ENCODE assay signal across 8 mouse cellular contexts in the genomic region with DNA sequence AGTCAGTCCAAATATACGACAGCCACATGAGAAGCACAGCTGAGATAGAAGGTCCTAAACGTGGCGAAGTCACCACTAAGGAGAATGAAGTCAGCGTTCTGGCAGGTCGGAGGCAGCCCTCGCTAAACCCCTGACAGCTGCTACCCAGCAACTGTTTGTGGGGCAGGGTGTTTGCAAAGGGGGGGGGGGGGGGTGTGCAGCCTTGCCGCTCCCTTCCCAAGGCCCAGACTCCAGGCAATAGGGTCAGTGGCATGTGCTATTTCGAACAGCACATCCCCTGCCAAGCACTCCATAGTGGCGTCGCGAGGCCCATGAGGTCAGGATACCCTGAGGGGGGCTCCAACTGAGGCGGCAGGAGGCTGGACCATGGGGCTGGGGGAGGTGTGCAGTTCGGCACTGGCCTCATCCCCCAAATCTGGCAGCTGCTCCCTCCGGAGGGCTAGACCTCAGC. TPM values are rescaled to one million over a fixed set of nuclear protein-coding genes. Genes with fewer than 3 reads are reported as not detected.
A peak's percentile ranks its signal among the peaks of the same experiment; 100 is the strongest.
DNase-seq lines count a peak whose midpoint lies in the region; ATAC-seq and TF ChIP-seq lines count a peak whose summit lies in the region.

No protein-coding gene starts in this region.

- intact Hi-C loops in heart, postnatal 25 days (cut with DNase I): loop anchor here (2.0 kb wide), 1 partner anchor 14 kb away; a partner anchor contains a TSS

- peak overlapping the region; percentile 80 for H3K9ac ChIP-seq in heart, embryonic 11.5 days (ENCODE audit: low read depth, low read length)
- peak overlapping the region; percentile 19 for H3K9ac ChIP-seq in ES-Bruce4 (ENCODE audit: low read depth, poor library complexity, severe bottlenecking)
- H3K9ac ChIP-seq in forebrain, postnatal 0 days: peak overlapping the region; percentile 78
- peak overlapping the region; percentile 60 for H3K9ac ChIP-seq in limb, embryonic 15.5 days
- H3K9ac ChIP-seq in stomach, postnatal 0 days (ENCODE audit: low read length): peak overlapping the region; percentile 73

- ATAC-seq in heart, embryonic 11.5 days (replicated peaks; ENCODE audit: insufficient number of reproducible peaks, low FRiP score, low TSS enrichment): peak; percentile 70
- no peak for ATAC-seq in forebrain, postnatal 0 days
- peak; percentile 48 for ATAC-seq in limb, embryonic 15.5 days (ENCODE audit: insufficient number of reproducible peaks, low FRiP score, low TSS enrichment, low read depth)
- peak; percentile 62 for ATAC-seq in stomach, postnatal 0 days (ENCODE audit: low FRiP score, low TSS enrichment)

- no peak for TF ChIP-seq POLR2A in ES-Bruce4 (IDR thresholded peaks at IDR 0.05; ENCODE audit: insufficient read depth, low read length)

- H3K27ac ChIP-seq in heart, embryonic 11.5 days (ENCODE audit: low read depth, low read length): peak overlapping the region; percentile 91; the same call in 1 of the 2 replicates
- H3K27ac ChIP-seq in ES-Bruce4 (ENCODE audit: insufficient read depth, low read length): no peak overlapping the region
- H3K27ac ChIP-seq in forebrain, postnatal 0 days (ENCODE audit: low read depth, low read length): peak overlapping the region; percentile 99
- H3K27ac ChIP-seq in limb, embryonic 15.5 days: peak overlapping the region; percentile 98
- peak overlapping the region; percentile 94 for H3K27ac ChIP-seq in stomach, postnatal 0 days (replicated peaks)

- H3K4me2 ChIP-seq in heart, embryonic 11.5 days: peak overlapping the region; percentile 95
- H3K4me2 ChIP-seq in forebrain, postnatal 0 days (ENCODE audit: low read depth): peak overlapping the region; percentile 88
- peak overlapping the region; percentile 91 for H3K4me2 ChIP-seq in limb, embryonic 15.5 days
- peak overlapping the region; percentile 88 for H3K4me2 ChIP-seq in stomach, postnatal 0 days (replicated peaks; ENCODE audit: low read depth)

- no peaks in the 10 kb centered on the region for H3K36me3 ChIP-seq in heart, embryonic 11.5 days (ENCODE audit: control insufficient read depth, insufficient read depth, low read length)
- no peaks in the 10 kb centered on the region for H3K36me3 ChIP-seq in ES-Bruce4 (ENCODE audit: control insufficient read depth, insufficient read depth, low read length, poor library complexity, severe bottlenecking)
- no peaks in the 10 kb centered on the region for H3K36me3 ChIP-seq in forebrain, postnatal 0 days (ENCODE audit: insufficient read depth)
- H3K36me3 ChIP-seq in limb, embryonic 15.5 days: 0 out of 2 replicates have a peak, but pooled peaks cover 7% of the 10 kb centered on the region
- H3K36me3 ChIP-seq in stomach, postnatal 0 days (ENCODE audit: control insufficient read depth, insufficient read depth, low read length): no peaks in the 10 kb centered on the region

- H3K9me3 ChIP-seq in heart, embryonic 11.5 days (replicated peaks; ENCODE audit: control insufficient read depth, low read length): no peaks in the 10 kb centered on the region
- H3K9me3 ChIP-seq in ES-Bruce4 (replicated peaks; ENCODE audit: control insufficient read depth, insufficient read depth, low read length, poor library complexity, severe bottlenecking): no peaks in the 10 kb centered on the region
- H3K9me3 ChIP-seq in forebrain, postnatal 0 days (ENCODE audit: low read length): no peaks in the 10 kb centered on the region
- H3K9me3 ChIP-seq in limb, embryonic 15.5 days: no peaks in the 10 kb centered on the region
- no peaks in the 10 kb centered on the region for H3K9me3 ChIP-seq in stomach, postnatal 0 days (ENCODE audit: control insufficient read depth, low read length)

- WGBS in heart, embryonic 11.5 days (ENCODE audit: insufficient replicate concordance): 4% methylated on average over 14 of the region's 14 CpGs
- WGBS in forebrain, postnatal 0 days: 0% methylated on average over 14 of the region's 14 CpGs
- WGBS in limb, embryonic 15.5 days: 3% methylated on average over 13 of the region's 14 CpGs
- under 1% methylated on average over 13 of the region's 14 CpGs for WGBS in stomach, postnatal 0 days

- peaks cover 11% of the 10 kb centered on the region for H3K4me1 ChIP-seq in heart, embryonic 11.5 days (ENCODE audit: control insufficient read depth, insufficient read depth, low read length)
- H3K4me1 ChIP-seq in ES-Bruce4 (ENCODE audit: control insufficient read depth, insufficient read depth, low read length): peaks cover 3% of the 10 kb centered on the region
- H3K4me1 ChIP-seq in forebrain, postnatal 0 days (ENCODE audit: insufficient read depth): peaks cover 18% of the 10 kb centered on the region
- H3K4me1 ChIP-seq in limb, embryonic 15.5 days: peaks cover 17% of the 10 kb centered on the region
- no peaks in the 10 kb centered on the region for H3K4me1 ChIP-seq in stomach, postnatal 0 days (replicated peaks; ENCODE audit: control insufficient read depth, insufficient read depth)

- TF ChIP-seq CTCF in ES-Bruce4 (IDR thresholded peaks at IDR 0.05; ENCODE audit: low read depth, low read length): no peak
- TF ChIP-seq CTCF in forebrain, postnatal 0 days (IDR thresholded peaks at IDR 0.05; ENCODE audit: low read depth): no peak
- TF ChIP-seq CTCF in stomach, postnatal 0 days (IDR thresholded peaks at IDR 0.05; ENCODE audit: low read depth): no peak

- H3K4me3 ChIP-seq in heart, embryonic 11.5 days (ENCODE audit: low read depth, low read length): peak overlapping the region; percentile 51
- peak overlapping the region; percentile 72 for H3K4me3 ChIP-seq in ES-Bruce4 (ENCODE audit: low read depth, low read length)
- peak overlapping the region; percentile 67 for H3K4me3 ChIP-seq in forebrain, postnatal 0 days (ENCODE audit: low read depth, low read length)
- H3K4me3 ChIP-seq in limb, embryonic 15.5 days: peak overlapping the region; percentile 68
- peak overlapping the region; percentile 64 for H3K4me3 ChIP-seq in stomach, postnatal 0 days (ENCODE audit: low read depth, low read length)

- H3K27me3 ChIP-seq in heart, embryonic 11.5 days (ENCODE audit: control insufficient read depth, insufficient read depth, low read length): no peaks in the 10 kb centered on the region
- H3K27me3 ChIP-seq in ES-Bruce4 (ENCODE audit: control insufficient read depth, insufficient read depth, low read length, poor library complexity, severe bottlenecking): no peaks in the 10 kb centered on the region
- H3K27me3 ChIP-seq in forebrain, postnatal 0 days (ENCODE audit: insufficient read depth, low read length): no peaks in the 10 kb centered on the region
- H3K27me3 ChIP-seq in limb, embryonic 15.5 days: no peaks in the 10 kb centered on the region
- H3K27me3 ChIP-seq in stomach, postnatal 0 days (ENCODE audit: control insufficient read depth, insufficient read depth, low read length): no peaks in the 10 kb centered on the region

- no peak for DNase-seq in heart, postnatal 25 days (ENCODE audit: low spot score)
- DNase-seq in forebrain, postnatal 0 days: no peak
- peak; percentile 59 for DNase-seq in stomach, postnatal 0 days (ENCODE audit: low spot score)
- no peak for DNase-seq in thymus, postnatal 14 days
- DNase-seq in layer of hippocampus, adult 18-20 months (ENCODE audit: low spot score in 2 of 2): no peak

- no peak for TF ChIP-seq EP300 in ES-Bruce4 (IDR thresholded peaks at IDR 0.05; ENCODE audit: insufficient read depth, low read depth, low read length)
- TF ChIP-seq EP300 in stomach, postnatal 0 days (optimal IDR thresholded peaks at IDR 0.05): no peak

RNA-seq across cellular contexts. Expression of a gene that starts 0.8 kb away (rescaled TPM):
- polyA plus RNA-seq in heart, embryonic 11.5 days (2014; fragmentation: Nextera tagmentation; extraction: Ambion mirVana): 66.7 and 71.0 TPM in 2 replicates
- 10 to 100 TPM; 82.8 to 87.8 TPM for total RNA-seq in heart, postnatal 25 days (2021)
- polyA plus RNA-seq in ES-Bruce4 (2011; ENCODE audit: insufficient read depth, insufficient read length, low read depth, missing spikeins): 16.3 and 20.1 TPM in 2 replicates
- total RNA-seq in forebrain, postnatal 0 days (2014; rRNA removed): 22.2 and 25.5 TPM in 2 replicates
- polyA plus RNA-seq in forebrain, postnatal 0 days (2015; fragmentation: Nextera tagmentation; extraction: Ambion mirVana): 33.7 and 38.8 TPM in 2 replicates
- 138 and 163 TPM in 2 replicates for polyA plus RNA-seq in limb, embryonic 15.5 days (2015; fragmentation: Nextera tagmentation; extraction: Ambion mirVana)
- polyA plus RNA-seq in stomach, postnatal 0 days (2015; fragmentation: Nextera tagmentation; extraction: Ambion mirVana): 176 and 186 TPM in 2 replicates
- total RNA-seq in layer of hippocampus, adult 18-20 months (2021): 10 to 100 TPM; 46.9 to 51.0 TPM

RNA-seq across cellular contexts. Expression of a gene that starts 11.3 kb away (rescaled TPM):
- 35.5 and 37.2 TPM in 2 replicates for polyA plus RNA-seq in heart, embryonic 11.5 days (2014; fragmentation: Nextera tagmentation; extraction: Ambion mirVana)
- total RNA-seq in heart, postnatal 25 days (2021): 10 to 100 TPM; 15.6 to 17.9 TPM
- 16.5 and 17.2 TPM in 2 replicates for polyA plus RNA-seq in ES-Bruce4 (2011; ENCODE audit: insufficient read depth, insufficient read length, low read depth, missing spikeins)
- total RNA-seq in forebrain, postnatal 0 days (2014; rRNA removed): 323 and 362 TPM in 2 replicates
- 180 and 184 TPM in 2 replicates for polyA plus RNA-seq in forebrain, postnatal 0 days (2015; fragmentation: Nextera tagmentation; extraction: Ambion mirVana)
- polyA plus RNA-seq in limb, embryonic 15.5 days (2015; fragmentation: Nextera tagmentation; extraction: Ambion mirVana): 65.2 and 67.4 TPM in 2 replicates
- polyA plus RNA-seq in stomach, postnatal 0 days (2015; fragmentation: Nextera tagmentation; extraction: Ambion mirVana): 19.1 and 20.8 TPM in 2 replicates
- total RNA-seq in layer of hippocampus, adult 18-20 months (2021): 100 to 1,000 TPM; 148 to 178 TPM

RNA-seq across cellular contexts. Expression of a gene that starts 14.0 kb away (rescaled TPM):
- 33.0 and 39.4 TPM in 2 replicates for polyA plus RNA-seq in heart, embryonic 11.5 days (2014; fragmentation: Nextera tagmentation; extraction: Ambion mirVana)
- 100 to 1,000 TPM; 213 to 229 TPM for total RNA-seq in heart, postnatal 25 days (2021)
- 131 and 148 TPM in 2 replicates for polyA plus RNA-seq in ES-Bruce4 (2011; ENCODE audit: insufficient read depth, insufficient read length, low read depth, missing spikeins)
- total RNA-seq in forebrain, postnatal 0 days (2014; rRNA removed): 243 and 271 TPM in 2 replicates
- polyA plus RNA-seq in forebrain, postnatal 0 days (2015; fragmentation: Nextera tagmentation; extraction: Ambion mirVana): 35.6 and 36.9 TPM in 2 replicates
- 35.7 and 40.6 TPM in 2 replicates for polyA plus RNA-seq in limb, embryonic 15.5 days (2015; fragmentation: Nextera tagmentation; extraction: Ambion mirVana)
- 17.6 and 19.5 TPM in 2 replicates for polyA plus RNA-seq in stomach, postnatal 0 days (2015; fragmentation: Nextera tagmentation; extraction: Ambion mirVana)
- 100 to 1,000 TPM; 197 to 217 TPM for total RNA-seq in layer of hippocampus, adult 18-20 months (2021)

RNA-seq across cellular contexts. Expression of a gene that starts 39.4 kb away (rescaled TPM):
- not detected in 2 replicates for polyA plus RNA-seq in heart, embryonic 11.5 days (2014; fragmentation: Nextera tagmentation; extraction: Ambion mirVana)
- not detected for total RNA-seq in heart, postnatal 25 days (2021)
- polyA plus RNA-seq in ES-Bruce4 (2011; ENCODE audit: insufficient read depth, insufficient read length, low read depth, missing spikeins): not detected in 2 replicates
- total RNA-seq in forebrain, postnatal 0 days (2014; rRNA removed): 0.10 and 0.23 TPM in 2 replicates
- 0.59 and 0.68 TPM in 2 replicates for polyA plus RNA-seq in forebrain, postnatal 0 days (2015; fragmentation: Nextera tagmentation; extraction: Ambion mirVana)
- polyA plus RNA-seq in limb, embryonic 15.5 days (2015; fragmentation: Nextera tagmentation; extraction: Ambion mirVana): not detected in 2 replicates
- polyA plus RNA-seq in stomach, postnatal 0 days (2015; fragmentation: Nextera tagmentation; extraction: Ambion mirVana): 0.08 and 0.17 TPM in 2 replicates
- not detected for total RNA-seq in layer of hippocampus, adult 18-20 months (2021)

RNA-seq across cellular contexts. Expression of a gene that starts 41.5 kb away (rescaled TPM):
- 0.19 and 0.31 TPM in 2 replicates for polyA plus RNA-seq in heart, embryonic 11.5 days (2014; fragmentation: Nextera tagmentation; extraction: Ambion mirVana)
- total RNA-seq in heart, postnatal 25 days (2021): 1 to 10 TPM; 2.1 to 2.2 TPM
- not detected in 2 replicates for polyA plus RNA-seq in ES-Bruce4 (2011; ENCODE audit: insufficient read depth, insufficient read length, low read depth, missing spikeins)
- total RNA-seq in forebrain, postnatal 0 days (2014; rRNA removed): 0.62 and 0.90 TPM in 2 replicates
- polyA plus RNA-seq in forebrain, postnatal 0 days (2015; fragmentation: Nextera tagmentation; extraction: Ambion mirVana): 0.26 and 0.42 TPM in 2 replicates
- 5.0 and 5.1 TPM in 2 replicates for polyA plus RNA-seq in limb, embryonic 15.5 days (2015; fragmentation: Nextera tagmentation; extraction: Ambion mirVana)
- polyA plus RNA-seq in stomach, postnatal 0 days (2015; fragmentation: Nextera tagmentation; extraction: Ambion mirVana): 4.0 and 5.2 TPM in 2 replicates
- total RNA-seq in layer of hippocampus, adult 18-20 months (2021): 1 to 10 TPM in 1 of 2 experiments, under 1 TPM in 1; 0.89 to 1.4 TPM

Comparison
In these comparisons a context has a peak if more than half of its experiments do, and no peak if none do; other contexts are left out.
1. H3K9ac ChIP-seq: peak in every context shown above with its lines; median percentile 80 in heart, embryonic 11.5 days; 78 in forebrain, postnatal 0 days; 73 in stomach, postnatal 0 days; 60 in limb, embryonic 15.5 days; 19 in ES-Bruce4.